Mouse (Mus musculus) limb, embryonic 13.5 days (tissue): ENCODE results near the gene Nkx2-5. TPM values are rescaled to one million over a fixed set of nuclear protein-coding genes. Genes with fewer than 3 reads are reported as not detected.

Experiments used
- ATAC-seq: fragments of 200-750 bp; cut with Nextera tagmentation; 2 replicates; pipeline ENCODE4 v1.8.0; 2017; ENCODE audit warnings: low read depth, moderate number of reproducible peaks, moderate TSS enrichment; ENCODE audit not compliant: low FRiP score
- H3K27ac ChIP-seq: fragments of 300-500 bp; sonication (generic); 2 replicates; pipeline ENCODE4 v1.5.1; 2015; ENCODE audit warnings: inconsistent platforms, mild to moderate bottlenecking, moderate library complexity
- H3K27me3 ChIP-seq: fragments of 300-500 bp; sonication (generic); 2 replicates; pipeline ENCODE4 v1.6.1; 2015; ENCODE audit warnings: mild to moderate bottlenecking, inconsistent platforms
- H3K36me3 ChIP-seq: fragments of 300-500 bp; sonication (generic); 2 replicates; pipeline ENCODE4 v1.6.1; 2015; ENCODE audit warnings: inconsistent platforms, mild to moderate bottlenecking, moderate library complexity
- H3K4me1 ChIP-seq: fragments of 300-500 bp; sonication (generic); 2 replicates; pipeline ENCODE4 v1.6.1; 2015; ENCODE audit warnings: inconsistent platforms
- H3K4me2 ChIP-seq: fragments of 300-500 bp; sonication (generic); replicated peaks from 2 replicates; pipeline ENCODE4 v1.6.1; 2015; ENCODE audit warnings: inconsistent platforms, mild to moderate bottlenecking, moderate library complexity
- H3K4me3 ChIP-seq: fragments of 300-500 bp; sonication (generic); 2 replicates; pipeline ENCODE4 v1.5.1; 2015; ENCODE audit warnings: moderate library complexity, mild to moderate bottlenecking, inconsistent platforms
- H3K9ac ChIP-seq: fragments of 300-500 bp; sonication (generic); 2 replicates; pipeline ENCODE4 v1.6.1; 2015; ENCODE audit warnings: mild to moderate bottlenecking, inconsistent platforms
- H3K9me3 ChIP-seq: fragments of 300-500 bp; sonication (generic); 2 replicates; pipeline ENCODE4 v1.6.1; 2016; ENCODE audit warnings: inconsistent platforms
- WGBS: fragments of 180-500 bp; shearing (Covaris S2); methylation state at CpG from one replicate; pipeline ENCODE4 v1.1.7; 2015; 5-methylcytosine and 5-hydroxymethylcytosine counted together
- polyA plus RNA-seq: library from polyadenylated mRNA; unstranded; fragments of >200 nt; fragmentation: Nextera tagmentation; extraction: Ambion mirVana; gene quantifications from 2 replicates; pipeline ENCODE4 v1.2.1, GENCODE M21; 2015

The Nkx2-5 gene
- polyA plus RNA-seq, 1 experiment from 2014 or later: not detected

DNA sequence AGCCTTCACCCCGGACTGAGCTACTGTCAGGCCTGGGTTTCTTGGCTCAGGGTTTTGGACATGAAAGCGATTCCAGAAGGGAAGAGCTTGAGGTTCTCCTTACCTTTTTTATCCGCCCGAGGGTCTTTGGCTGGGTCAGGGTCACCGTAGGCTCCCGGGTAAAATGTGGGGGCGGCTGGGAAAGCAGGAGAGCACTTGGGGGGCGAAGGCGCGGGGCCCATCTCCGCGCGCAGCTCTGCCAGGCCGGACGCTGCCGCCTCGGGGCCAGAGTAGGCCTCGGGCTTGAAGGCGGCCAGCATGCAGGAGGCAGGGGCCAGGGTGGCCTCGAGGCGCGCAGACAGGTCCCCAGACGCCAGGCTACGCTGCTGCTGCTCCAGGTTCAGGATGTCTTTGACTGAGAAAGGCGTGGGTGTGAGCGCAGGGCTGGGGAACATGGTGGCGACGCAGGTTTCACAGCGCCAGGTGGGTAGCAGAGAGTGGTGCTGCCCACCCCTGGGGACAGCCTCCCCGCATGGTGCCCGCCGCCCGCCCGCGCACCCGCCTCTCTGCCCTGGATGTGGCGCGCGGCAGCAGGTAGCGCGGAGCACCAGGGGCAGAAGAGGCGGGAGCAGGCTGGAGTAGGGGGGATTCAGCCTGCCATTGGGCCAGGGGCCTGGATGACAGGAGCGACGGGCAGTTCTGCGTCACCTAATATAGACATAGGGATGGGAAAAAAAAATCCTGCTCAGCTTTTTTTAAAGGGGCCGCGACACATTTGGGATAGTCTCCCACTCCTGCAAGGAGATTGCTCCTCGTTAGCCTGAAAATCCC, 3.7 kb downstream of the Nkx2-5 start:
- no peak for ATAC-seq
- H3K27me3 ChIP-seq: peaks cover 99% of the 10 kb centered on the region
- WGBS: under 1% methylated on average over 48 of the region's 48 CpGs
- peaks cover 16% of the 10 kb centered on the region for H3K4me1 ChIP-seq
- no peak overlapping the region for H3K27ac ChIP-seq
- peak overlapping the region; percentile 19; the same call in 1 of the 2 replicates for H3K4me3 ChIP-seq
- peak overlapping the region; percentile 30 for H3K4me2 ChIP-seq
- no peak overlapping the region for H3K9ac ChIP-seq
- H3K9me3 ChIP-seq: no peaks in the 10 kb centered on the region
- no peaks in the 10 kb centered on the region for H3K36me3 ChIP-seq

DNA sequence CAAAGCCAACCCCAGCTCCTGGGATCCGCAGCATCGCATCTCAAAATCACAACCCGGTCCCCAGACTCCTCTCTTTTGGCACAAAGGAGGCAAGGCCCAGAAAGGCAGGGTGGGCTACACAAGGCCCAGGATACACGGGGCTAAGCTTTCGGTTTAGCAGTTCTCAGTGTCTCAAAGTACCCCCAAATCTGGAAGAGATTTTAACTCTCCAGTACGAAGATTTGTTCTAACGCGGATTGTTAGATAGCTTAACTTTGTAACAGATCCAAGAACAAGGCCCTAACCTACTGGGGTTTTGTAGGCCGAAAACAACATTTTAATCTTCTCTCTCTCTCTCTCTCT, 4.4 kb downstream of the Nkx2-5 start:
- Histone ChIP-seq H3K4me2 (no peak overlapping the region), H3K4me1 (peaks cover 16% of the 10 kb centered on the region), H3K9me3 (no peaks in the 10 kb centered on the region), H3K9ac (no peak overlapping the region), H3K36me3 (no peaks in the 10 kb centered on the region), H3K27me3 (peaks cover 100% of the 10 kb centered on the region), H3K27ac (no peak overlapping the region), H3K4me3 (no peak overlapping the region)
- ATAC-seq: no peak
- 5% methylated on average over 9 of the region's 9 CpGs for WGBS

DNA sequence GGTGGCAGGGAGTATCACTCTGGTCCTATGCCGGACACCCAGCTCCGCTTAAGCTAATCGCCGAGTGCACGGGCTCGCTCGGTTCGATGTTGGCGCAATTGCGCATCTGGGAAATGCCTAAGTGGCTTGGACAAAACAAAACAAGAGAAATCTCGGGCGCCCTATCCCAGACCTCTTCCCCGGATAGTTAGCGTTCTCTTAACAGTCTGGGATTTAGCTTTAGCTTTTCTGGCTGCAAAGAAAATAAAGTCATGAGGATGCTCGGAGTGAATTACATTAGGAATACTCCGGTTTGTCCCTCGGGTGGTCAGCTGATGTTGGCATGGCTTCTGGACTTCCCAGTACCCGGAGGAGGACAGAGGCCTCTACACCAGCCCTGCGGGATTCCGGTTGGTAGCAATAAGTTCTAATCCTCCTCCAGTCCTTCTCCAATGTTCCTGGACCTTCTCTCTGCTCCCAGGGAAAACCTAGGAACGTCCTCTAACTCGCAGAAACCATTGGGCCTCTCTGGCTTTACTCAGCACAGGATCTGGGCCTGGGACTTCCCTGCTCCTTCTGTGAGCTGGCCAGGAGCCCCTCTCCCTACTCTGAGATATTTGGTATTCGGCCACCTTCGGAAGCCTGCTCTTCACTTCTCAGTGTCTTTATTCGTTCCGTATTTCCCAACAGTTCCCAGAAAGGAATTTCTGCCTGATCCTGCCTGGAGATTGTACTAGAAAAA, 4.9 kb downstream of the Nkx2-5 start:
- Histone ChIP-seq H3K36me3 (no peaks in the 10 kb centered on the region), H3K27ac (no peak overlapping the region), H3K9me3 (no peaks in the 10 kb centered on the region), H3K27me3 (peaks cover 100% of the 10 kb centered on the region), H3K4me2 (peak overlapping the region; percentile 53), H3K9ac (peak overlapping the region; percentile 9; the same call in 1 of the 2 replicates), H3K4me1 (peaks cover 16% of the 10 kb centered on the region), H3K4me3 (peak overlapping the region; percentile 34)
- ATAC-seq: no peak
- 2% methylated on average over 26 of the region's 26 CpGs for WGBS

DNA sequence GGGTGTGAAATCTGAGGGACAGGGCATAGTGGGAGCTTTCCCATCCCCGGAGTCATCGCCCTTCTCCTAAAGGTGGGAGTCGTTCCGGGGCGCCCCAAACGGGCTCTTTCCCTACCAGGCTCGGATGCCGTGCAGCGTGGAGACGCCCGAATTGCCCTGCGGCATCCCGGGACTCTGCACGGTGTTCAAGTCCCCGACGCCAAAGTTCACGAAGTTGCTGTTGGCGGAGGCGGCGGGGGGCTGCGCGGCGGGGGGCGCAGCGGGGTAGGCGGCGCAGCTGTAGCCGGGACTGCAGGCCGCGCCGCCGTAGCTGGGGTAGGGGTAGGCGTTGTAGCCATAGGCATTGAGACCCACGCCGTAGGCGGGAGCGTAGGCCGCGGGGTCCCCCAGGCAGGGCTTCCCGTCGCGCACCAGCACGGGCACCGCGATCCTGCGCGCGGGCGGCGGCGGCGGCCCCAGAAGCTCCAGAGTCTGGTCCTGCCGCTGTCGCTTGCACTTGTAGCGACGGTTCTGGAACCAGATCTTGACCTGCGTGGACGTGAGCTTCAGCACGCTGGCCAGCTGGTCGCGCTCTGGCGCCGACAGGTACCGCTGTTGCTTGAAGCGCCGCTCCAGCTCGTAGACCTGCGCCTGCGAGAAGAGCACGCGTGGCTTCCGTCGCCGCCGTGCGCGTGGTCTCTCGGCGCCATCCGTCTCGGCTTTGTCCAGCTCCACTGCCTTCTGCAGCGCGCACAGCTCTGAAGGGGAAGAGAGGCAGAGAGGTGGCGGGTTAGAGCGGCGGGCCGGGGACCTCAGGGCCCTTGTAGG, 5.7 kb downstream of the Nkx2-5 start:
- ATAC-seq: no peak
- Histone ChIP-seq H3K36me3 (no peaks in the 10 kb centered on the region), H3K9me3 (no peaks in the 10 kb centered on the region), H3K4me1 (peaks cover 16% of the 10 kb centered on the region), H3K9ac (peak overlapping the region; percentile 9), H3K4me2 (peak overlapping the region; percentile 53), H3K27me3 (peaks cover 100% of the 10 kb centered on the region), H3K4me3 (peak overlapping the region; percentile 34), H3K27ac (no peak overlapping the region)
- WGBS: under 1% methylated on average over 87 of the region's 87 CpGs

DNA sequence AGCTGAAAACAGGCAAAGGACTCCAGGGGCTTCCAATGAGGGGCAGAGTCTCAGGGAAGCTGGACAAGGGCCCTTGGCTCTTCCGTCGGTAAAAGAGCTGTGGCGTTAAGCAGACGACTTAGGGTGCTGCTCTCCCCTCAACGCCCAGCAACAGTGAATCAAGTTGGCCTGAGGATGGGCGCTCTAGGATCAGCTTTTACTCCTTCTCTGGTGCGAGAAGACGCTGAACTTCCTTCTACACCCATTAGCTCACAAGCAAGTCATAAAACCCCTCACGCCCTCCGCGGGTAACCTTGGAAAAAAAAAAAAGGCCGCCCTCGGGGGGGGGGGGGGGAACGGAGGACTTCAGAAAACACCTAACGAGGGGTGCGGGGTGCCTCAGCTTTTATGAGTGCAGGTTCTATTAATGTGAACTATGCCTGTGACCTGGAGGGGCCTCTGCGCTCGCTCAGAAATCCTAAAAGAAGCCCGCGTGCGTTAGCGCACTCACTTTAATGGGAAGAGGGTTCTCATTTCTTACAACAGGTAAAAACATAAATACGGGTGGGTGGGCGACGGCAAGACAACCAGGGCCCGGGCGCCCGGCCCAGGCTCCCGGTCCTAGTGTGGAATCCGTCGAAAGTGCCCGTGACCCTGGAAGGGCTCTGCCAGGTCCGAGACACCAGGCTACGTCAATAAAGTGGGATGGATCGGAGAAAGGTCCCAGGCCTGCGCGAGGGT, 6.5 kb downstream of the Nkx2-5 start:
- H3K4me3 ChIP-seq: no peak overlapping the region; the same call in 1 of the 2 replicates
- peaks cover 16% of the 10 kb centered on the region for H3K4me1 ChIP-seq
- H3K4me2 ChIP-seq: peak overlapping the region; percentile 53; the same call in 1 of the 2 replicates
- H3K9ac ChIP-seq: no peak overlapping the region
- ATAC-seq: no peak
- H3K9me3 ChIP-seq: no peaks in the 10 kb centered on the region
- WGBS: 1% methylated on average over 37 of the region's 37 CpGs
- peaks cover 100% of the 10 kb centered on the region for H3K27me3 ChIP-seq
- no peaks in the 10 kb centered on the region for H3K36me3 ChIP-seq
- H3K27ac ChIP-seq: no peak overlapping the region

DNA sequence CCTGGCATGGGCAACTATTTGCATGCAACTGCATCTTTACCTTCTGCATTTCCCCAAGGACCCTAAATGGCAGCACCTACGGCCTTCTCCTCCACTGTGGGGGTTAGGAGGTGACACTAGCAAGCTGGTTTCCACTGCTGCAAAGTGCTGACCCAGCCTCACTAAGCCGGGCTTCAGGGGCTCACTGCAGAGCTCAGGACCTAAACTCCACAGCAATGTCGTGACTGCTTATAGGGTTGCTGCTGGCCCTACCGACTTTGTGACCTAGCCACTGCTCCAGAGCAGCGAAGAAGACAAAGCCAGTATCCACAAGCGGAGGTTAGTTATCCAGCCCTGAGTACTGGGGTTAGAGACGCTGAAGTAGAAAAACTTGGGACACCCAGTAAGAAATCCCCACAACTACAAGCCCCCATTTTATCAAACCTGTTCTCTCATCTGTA, 7.2 kb downstream of the Nkx2-5 start:
- Histone ChIP-seq H3K4me2 (no peak overlapping the region), H3K4me3 (no peak overlapping the region), H3K36me3 (no peaks in the 10 kb centered on the region), H3K27ac (no peak overlapping the region), H3K9ac (no peak overlapping the region), H3K27me3 (peaks cover 100% of the 10 kb centered on the region), H3K4me1 (peaks cover 16% of the 10 kb centered on the region), H3K9me3 (no peaks in the 10 kb centered on the region)
- ATAC-seq: no peak
- 2% methylated on average over 7 of the region's 7 CpGs for WGBS

DNA sequence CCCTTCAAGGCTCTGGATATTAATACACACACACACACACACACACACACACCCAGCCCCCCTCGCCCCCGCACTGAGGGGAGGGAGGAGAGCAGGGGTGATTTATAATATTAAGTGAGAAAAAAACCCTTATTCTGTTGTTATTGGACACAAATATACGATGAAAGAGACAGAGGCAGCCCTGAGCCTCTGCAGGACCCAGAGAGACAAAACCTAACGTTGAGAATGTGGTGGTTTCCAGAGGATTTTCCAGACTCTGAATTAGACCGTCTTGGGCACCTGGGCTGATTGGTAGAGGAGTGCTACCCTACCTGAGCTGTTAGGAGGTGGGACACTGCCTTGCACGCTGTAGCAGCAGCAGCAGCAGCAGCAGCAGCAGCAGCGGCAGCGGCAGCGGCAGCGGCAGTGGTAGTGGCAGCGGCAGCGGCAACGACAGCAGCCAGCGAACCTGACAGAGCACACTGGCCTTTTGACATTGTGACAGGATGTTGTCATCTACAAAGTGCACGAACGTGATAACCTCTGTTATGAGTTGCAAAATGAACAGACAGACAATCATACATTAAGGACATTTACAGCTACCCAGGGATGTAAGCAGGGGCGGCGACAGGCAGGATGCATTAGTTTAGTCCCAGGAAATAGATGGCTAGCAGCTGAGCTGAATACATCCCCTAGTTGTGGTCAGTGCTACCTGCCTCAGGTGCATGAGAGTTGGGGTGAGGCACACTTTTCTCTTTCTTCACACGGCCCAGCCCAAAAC, 7.8 kb downstream of the Nkx2-5 start:
- Histone ChIP-seq H3K4me3 (no peak overlapping the region), H3K36me3 (no peaks in the 10 kb centered on the region), H3K9me3 (no peaks in the 10 kb centered on the region), H3K27ac (no peak overlapping the region), H3K4me1 (peaks cover 16% of the 10 kb centered on the region), H3K4me2 (no peak overlapping the region), H3K9ac (no peak overlapping the region), H3K27me3 (peaks cover 100% of the 10 kb centered on the region)
- WGBS: 2% methylated on average over 19 of the region's 19 CpGs
- no peak for ATAC-seq

DNA sequence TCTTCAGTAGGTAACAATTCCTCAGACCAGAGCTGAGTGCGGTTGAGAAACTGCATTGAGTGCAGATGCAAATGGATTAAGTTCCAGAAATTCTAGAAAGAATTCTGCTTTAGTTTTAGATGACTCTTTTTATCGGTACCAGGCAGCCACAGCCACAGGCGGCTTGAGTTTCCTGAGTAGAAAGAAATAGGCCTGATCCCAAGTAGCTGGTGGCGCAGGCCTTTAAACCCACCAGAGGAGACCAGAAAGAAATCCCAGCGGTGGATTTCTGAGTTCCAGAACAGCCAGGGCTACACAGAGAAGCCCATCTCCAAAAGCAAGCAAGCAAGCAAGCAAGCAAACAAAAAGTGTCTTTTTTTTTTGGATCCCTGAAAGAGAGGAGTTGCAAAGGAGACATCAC, 8.4 kb downstream of the Nkx2-5 start:
- WGBS: 10% methylated on average over 5 of the region's 5 CpGs
- H3K27ac ChIP-seq: no peak overlapping the region

DNA sequence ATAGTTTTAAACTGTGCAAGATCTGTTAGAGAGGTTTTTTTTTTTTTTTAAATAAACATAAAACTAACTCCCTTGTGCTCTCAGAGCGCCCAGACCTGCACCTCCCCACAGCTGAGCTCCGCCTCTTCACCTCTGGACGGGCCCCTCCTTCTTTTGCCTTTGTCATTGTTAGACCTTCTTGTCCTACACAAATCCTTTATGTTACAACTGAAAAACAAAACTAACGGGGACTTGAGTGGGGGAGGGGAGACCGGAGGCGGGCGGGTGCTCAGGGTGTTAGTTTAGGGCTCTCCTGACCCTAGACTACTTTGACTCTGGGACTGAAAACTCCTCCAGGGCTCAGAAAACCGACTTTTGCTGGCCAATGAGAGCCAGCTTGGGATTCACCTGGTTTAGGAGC, 8.9 kb downstream of the Nkx2-5 start:
- Histone ChIP-seq H3K4me2 (no peak overlapping the region), H3K4me1 (peaks cover 11% of the 10 kb centered on the region), H3K4me3 (no peak overlapping the region), H3K27me3 (peaks cover 96% of the 10 kb centered on the region), H3K27ac (no peak overlapping the region), H3K36me3 (no peaks in the 10 kb centered on the region), H3K9ac (no peak overlapping the region), H3K9me3 (no peaks in the 10 kb centered on the region)
- 7% methylated on average over 8 of the region's 8 CpGs for WGBS
- no peak for ATAC-seq

More for the DNA sequence above, 8.4 kb downstream of the Nkx2-5 start:
- H3K4me3 ChIP-seq: no peak overlapping the region
- H3K9ac ChIP-seq: no peak overlapping the region
- no peaks in the 10 kb centered on the region for H3K36me3 ChIP-seq
- ATAC-seq: no peak
- peaks cover 98% of the 10 kb centered on the region for H3K27me3 ChIP-seq
- no peak overlapping the region for H3K4me2 ChIP-seq
- peaks cover 15% of the 10 kb centered on the region for H3K4me1 ChIP-seq
- no peaks in the 10 kb centered on the region for H3K9me3 ChIP-seq

DNA sequence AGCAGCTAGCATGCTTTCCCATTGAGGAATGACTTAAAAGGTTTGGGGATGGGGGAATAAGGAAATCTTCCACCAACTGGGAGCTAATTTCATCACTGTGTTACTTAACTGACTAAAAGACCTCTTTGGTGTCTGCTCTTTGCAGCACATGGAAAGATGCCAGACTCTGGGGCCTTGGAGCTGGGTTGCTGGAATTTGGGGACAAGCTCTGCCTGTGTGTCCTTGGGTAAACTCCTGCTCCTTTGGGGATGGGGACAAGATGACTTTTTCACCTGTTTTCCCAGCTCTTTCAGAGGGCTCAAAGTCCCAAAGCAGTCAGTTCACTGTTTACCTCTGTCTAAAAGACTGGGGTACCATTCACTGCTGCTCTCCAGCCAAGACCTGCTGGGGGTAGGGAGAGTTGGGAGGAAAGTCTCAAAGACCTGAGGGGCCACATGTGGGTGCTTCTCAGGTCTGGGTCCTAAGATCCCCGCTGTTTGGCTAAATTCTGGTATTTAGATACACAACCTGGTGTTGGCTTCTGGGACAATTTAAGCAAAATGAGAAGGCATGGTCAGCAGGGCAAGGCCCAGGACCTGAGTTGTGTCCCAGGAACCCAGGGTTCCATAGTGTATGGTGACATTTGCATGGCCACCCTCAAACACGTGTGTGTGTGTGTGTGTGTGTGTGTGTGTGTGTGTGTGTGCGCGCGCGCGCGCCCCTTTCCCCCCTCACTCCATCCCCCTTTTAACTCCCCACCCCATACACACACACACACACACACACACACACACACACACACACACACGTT, 9.6 kb downstream of the Nkx2-5 start:
- H3K9me3 ChIP-seq: no peaks in the 10 kb centered on the region
- no peak overlapping the region for H3K27ac ChIP-seq
- WGBS: 20% methylated on average over 2 of the region's 9 CpGs
- H3K27me3 ChIP-seq: peaks cover 94% of the 10 kb centered on the region
- no peak for ATAC-seq
- H3K9ac ChIP-seq: no peak overlapping the region
- peaks cover 11% of the 10 kb centered on the region for H3K4me1 ChIP-seq
- no peak overlapping the region for H3K4me2 ChIP-seq
- no peak overlapping the region for H3K4me3 ChIP-seq
- no peaks in the 10 kb centered on the region for H3K36me3 ChIP-seq
